Mouse (Mus musculus) C2C12 (cell line): ENCODE data around the gene H2-Eb1.

Source experiments
- CEBPB ChIP-seq: IDR thresholded peaks from one replicate; pipeline ENCODE4 v1.6.1; 2011; ENCODE audit warnings: low read depth, mild to moderate bottlenecking, control low read depth, moderate library complexity
- CTCF ChIP-seq: IDR thresholded peaks from one replicate; pipeline ENCODE4 v1.5.1; 2011; ENCODE audit not compliant: control insufficient read depth, insufficient read depth, insufficient read length
- MAX ChIP-seq: IDR thresholded peaks from one replicate; pipeline ENCODE4 v1.6.1; 2011; ENCODE audit warnings: mild to moderate bottlenecking, control low read depth
- MYOD1 ChIP-seq: IDR thresholded peaks from one replicate; pipeline ENCODE4 v1.6.1; 2011; ENCODE audit warnings: low read depth; ENCODE audit not compliant: control insufficient read depth, insufficient read length

DNA sequence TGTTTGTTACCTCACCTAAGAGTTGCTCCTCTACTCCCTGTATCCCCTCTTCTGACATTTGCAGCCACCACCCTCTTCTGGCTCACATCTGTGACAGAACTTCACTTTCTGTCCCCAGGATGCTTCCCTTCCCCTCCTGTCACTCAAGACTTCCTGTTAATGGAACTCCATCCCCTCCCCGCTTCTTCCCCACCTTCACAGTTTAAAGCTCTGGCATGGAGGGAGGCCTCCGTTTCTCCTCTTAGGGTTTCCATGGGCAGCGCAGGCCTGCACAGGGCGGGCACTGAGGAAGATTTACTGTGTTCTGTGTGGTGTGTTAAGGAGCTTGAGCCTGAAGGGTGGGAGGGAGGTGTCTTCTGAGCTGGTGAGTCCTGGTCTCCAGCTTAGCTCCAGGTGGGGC is 2.5 kb downstream of the H2-Eb1 start:
- TF ChIP-seq CEBPB (no peak), MAX (no peak), CTCF (no peak), MYOD1 (no peak)
